Mouse (Mus musculus) spleen, adult 2 months (tissue): ENCODE results near the gene Tph1. TPM values are rescaled to one million over a fixed set of nuclear protein-coding genes. Genes with fewer than 3 reads are reported as not detected.

Experiments
- DNase-seq, 2 experiments: peaks; one replicate each; pipeline versions ENCODE4 v3.0.0 to v3.0.0-alpha.2; 2012 to 2021; ENCODE audit warnings: low spot score in 2 of 2, low read depth in 1 of 2
- H3K27ac ChIP-seq: fragments of 200-500 bp; 2 replicates; pipeline ENCODE4 v1.5.1; 2012; ENCODE audit warnings: low read length, inconsistent platforms; ENCODE audit not compliant: insufficient read depth
- H3K27me3 ChIP-seq: fragments of 200-500 bp; 2 replicates; pipeline ENCODE4 v1.6.1; 2012; ENCODE audit warnings: mild to moderate bottlenecking, moderate library complexity, low read length, inconsistent platforms; ENCODE audit not compliant: control insufficient read depth, insufficient read depth
- H3K36me3 ChIP-seq: fragments of 200-500 bp; 2 replicates; pipeline ENCODE4 v1.6.1; 2012; ENCODE audit warnings: mild to moderate bottlenecking, low read length, inconsistent platforms; ENCODE audit not compliant: control insufficient read depth, insufficient read depth
- H3K4me1 ChIP-seq: fragments of 200-500 bp; 2 replicates; pipeline ENCODE4 v1.6.1; 2011; ENCODE audit warnings: inconsistent platforms; ENCODE audit not compliant: control insufficient read depth, insufficient read depth, insufficient read length
- H3K4me3 ChIP-seq: fragments of 200-500 bp; 2 replicates; pipeline ENCODE4 v1.5.1; 2011; ENCODE audit warnings: mild to moderate bottlenecking, inconsistent platforms; ENCODE audit not compliant: insufficient read depth, insufficient read length; ENCODE audit errors: extremely low read depth
- CTCF ChIP-seq: fragments of 200-500 bp; IDR thresholded peaks from 2 replicates; pipeline ENCODE4 v1.5.1; 2011; ENCODE audit warnings: mild to moderate bottlenecking, inconsistent platforms; ENCODE audit not compliant: insufficient read depth, insufficient read length, insufficient replicate concordance; ENCODE audit errors: extremely low read depth
- POLR2A ChIP-seq: fragments of 200-500 bp; IDR thresholded peaks from 2 replicates; pipeline ENCODE4 v1.6.1; 2011; ENCODE audit warnings: low read depth, low read length, inconsistent platforms
- WGBS: fragments of 180-500 bp; shearing (Covaris S2); methylation state at CpG from one replicate; pipeline ENCODE4 v1.1.7; 2018; 5-methylcytosine and 5-hydroxymethylcytosine counted together
- polyA plus RNA-seq: library from polyadenylated mRNA; depleted of rRNA; stranded (reverse); fragments of >200 nt; gene quantifications from 2 replicates; pipeline ENCODE4 v1.2.3, GENCODE M21; 2012; rRNA removed

Tph1 gene
- polyA plus RNA-seq, 1 experiment = not detected

DNA sequence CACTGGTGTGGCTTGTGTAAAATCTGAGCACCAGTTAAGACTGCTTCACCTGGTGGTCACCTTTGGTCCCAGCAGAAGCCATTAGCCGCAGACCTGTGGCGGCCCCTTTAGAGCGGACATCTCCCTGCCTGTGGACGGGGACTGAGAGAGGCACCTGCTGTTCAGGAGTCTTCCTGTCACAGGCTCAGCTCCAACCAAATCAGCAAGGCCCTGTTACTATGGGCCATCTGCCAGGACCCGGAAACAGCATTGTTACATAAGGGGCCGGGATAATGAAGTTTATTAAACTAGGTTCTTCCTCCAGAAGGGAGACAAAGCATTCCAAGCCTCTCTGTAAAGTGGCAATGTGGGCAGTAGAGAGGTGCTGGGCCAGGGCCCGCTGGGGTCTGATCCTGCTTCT is 69.3 kb downstream of the Tph1 start:
- Histone ChIP-seq H3K36me3 (no peaks in the 10 kb centered on the region), H3K4me3 (no peak overlapping the region), H3K4me1 (peaks cover 3% of the 10 kb centered on the region; the same call in 1 of the 2 replicates), H3K27me3 (no peaks in the 10 kb centered on the region), H3K27ac (no peak overlapping the region)
- WGBS = 95% methylated on average over 7 of the region's 7 CpGs
- TF ChIP-seq POLR2A = no peak
- TF ChIP-seq CTCF = no peak
- DNase-seq = no peak

DNA sequence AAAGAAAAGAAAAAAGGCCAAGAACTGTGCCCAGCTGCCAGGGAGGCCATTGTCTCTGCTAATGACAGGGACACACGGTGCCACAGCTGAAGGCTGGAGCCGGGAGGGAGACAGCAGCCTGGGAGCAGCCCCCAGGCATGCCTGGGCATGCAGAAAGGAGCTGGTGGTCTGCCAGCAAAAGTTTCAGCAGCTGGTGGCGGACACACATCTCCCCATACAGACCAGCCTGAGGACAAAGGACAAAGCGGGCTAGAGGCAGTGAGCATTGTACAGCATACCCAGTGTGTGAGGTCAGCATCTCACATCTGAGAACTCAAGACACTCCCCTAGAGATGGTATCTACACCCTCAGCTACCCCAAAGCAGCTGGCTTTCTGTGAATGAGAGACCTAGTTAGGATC is 70.3 kb downstream of the Tph1 start:
- no peak overlapping the region for H3K27ac ChIP-seq
- TF ChIP-seq CTCF (no peak), POLR2A (no peak)
- no peaks in the 10 kb centered on the region for H3K4me1 ChIP-seq
- no peak overlapping the region for H3K4me3 ChIP-seq
- H3K27me3 ChIP-seq = no peaks in the 10 kb centered on the region
- 85% methylated on average over 4 of the region's 4 CpGs for WGBS
- DNase-seq = no peak
- no peaks in the 10 kb centered on the region for H3K36me3 ChIP-seq

DNA sequence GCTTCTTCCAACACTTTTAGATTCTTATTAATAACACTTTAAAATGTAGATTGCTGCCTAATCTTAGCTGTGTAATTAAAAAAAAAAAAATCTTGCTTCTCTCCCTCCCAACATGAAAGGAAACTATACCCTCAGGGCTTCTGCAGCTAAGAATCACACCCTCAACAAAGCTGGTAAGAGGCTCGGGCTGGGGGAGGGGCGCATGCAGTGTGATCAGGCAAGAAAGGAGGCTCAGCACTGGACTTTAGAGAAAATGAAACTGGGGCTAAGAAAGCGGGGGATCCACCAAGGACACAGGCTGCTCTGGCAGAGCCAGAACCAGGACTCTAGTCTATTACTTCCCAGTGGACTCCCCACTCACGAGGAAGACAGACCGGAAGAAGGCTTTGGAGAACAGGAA is 71.2 kb downstream of the Tph1 start:
- no peak for TF ChIP-seq POLR2A
- TF ChIP-seq CTCF = no peak
- 83% methylated on average over 5 of the region's 5 CpGs for whole genome bisulfite sequencing
- DNase-seq = no peak

DNA sequence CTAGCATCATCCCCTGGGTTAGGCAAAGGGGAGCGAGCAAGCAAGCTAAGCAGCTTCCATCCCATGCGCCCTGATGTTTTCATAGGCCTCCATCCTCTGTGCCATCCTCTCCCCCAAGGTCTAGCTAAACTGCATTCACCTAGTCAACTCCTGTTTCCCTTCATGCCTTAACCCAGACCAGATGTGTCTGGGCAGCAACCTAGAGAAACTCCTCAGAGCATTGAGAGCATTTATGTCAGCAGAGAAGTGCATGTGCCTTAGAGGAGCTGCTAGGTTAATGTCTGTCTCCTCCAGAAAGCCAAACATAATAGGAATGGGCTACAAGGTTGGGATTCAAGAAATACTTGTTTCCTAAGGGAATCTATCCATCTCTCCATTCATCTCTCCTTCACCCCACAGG is 75.3 kb downstream of the Tph1 start:
- H3K36me3 ChIP-seq = no peaks in the 10 kb centered on the region
- WGBS = 90% methylated on average over 2 of the region's 2 CpGs
- no peak for DNase-seq
- TF ChIP-seq CTCF = no peak
- no peak for TF ChIP-seq POLR2A
- H3K4me3 ChIP-seq = no peak overlapping the region
- H3K27me3 ChIP-seq = no peaks in the 10 kb centered on the region
- H3K4me1 ChIP-seq = no peaks in the 10 kb centered on the region
- H3K27ac ChIP-seq = no peak overlapping the region

More for the DNA sequence above, 71.2 kb downstream of the Tph1 start:
- Histone ChIP-seq H3K36me3 (no peaks in the 10 kb centered on the region), H3K27me3 (no peaks in the 10 kb centered on the region), H3K4me3 (no peak overlapping the region), H3K4me1 (no peaks in the 10 kb centered on the region), H3K27ac (no peak overlapping the region)

Other genes starting within 250 kb of the Tph1 start
- 7.4 and 11.3 TPM in 2 replicates for gene Sergef, start 32.7 kb downstream of the Tph1 start, polyA plus RNA-seq
- 5.0 and 5.8 TPM in 2 replicates for gene Saal1, start 38.1 kb upstream of the Tph1 start, polyA plus RNA-seq
- gene Saa3, start 43.2 kb upstream of the Tph1 start, polyA plus RNA-seq = 0.21 and 0.33 TPM in 2 replicates
- not detected in 2 replicates for gene Saa4, start 60.1 kb upstream of the Tph1 start, polyA plus RNA-seq
- gene Saa1, start 70.4 kb upstream of the Tph1 start, polyA plus RNA-seq = not detected in 2 replicates
- not detected in 2 replicates for gene Saa2, start 79.3 kb upstream of the Tph1 start, polyA plus RNA-seq
- 16.6 and 20.3 TPM in 2 replicates for gene Hps5, start 123.5 kb upstream of the Tph1 start, polyA plus RNA-seq
- gene Gtf2h1, start 123.6 kb upstream of the Tph1 start, polyA plus RNA-seq = 4.7 and 5.4 TPM in 2 replicates
- gene Ldha, start 168.9 kb upstream of the Tph1 start, polyA plus RNA-seq = 165 and 196 TPM in 2 replicates
- 0.09 TPM in 1 of 2 replicates, not detected in the other for gene Ldhc, start 188.7 kb upstream of the Tph1 start, polyA plus RNA-seq
- gene Tsg101, start 247.4 kb upstream of the Tph1 start, polyA plus RNA-seq = 33.3 and 39.3 TPM in 2 replicates